Mouse (Mus musculus): ENCODE results near the gene Bmp15. TPM values are rescaled to one million over a fixed set of nuclear protein-coding genes. Genes with fewer than 3 reads are reported as not detected.

The Bmp15 gene
- under 1 TPM; 0.13 to 0.16 TPM for total RNA-seq (2021)
- long read RNA-seq, experiment 1: 0 reads
- long read RNA-seq, experiment 2: 0 reads

DNA sequence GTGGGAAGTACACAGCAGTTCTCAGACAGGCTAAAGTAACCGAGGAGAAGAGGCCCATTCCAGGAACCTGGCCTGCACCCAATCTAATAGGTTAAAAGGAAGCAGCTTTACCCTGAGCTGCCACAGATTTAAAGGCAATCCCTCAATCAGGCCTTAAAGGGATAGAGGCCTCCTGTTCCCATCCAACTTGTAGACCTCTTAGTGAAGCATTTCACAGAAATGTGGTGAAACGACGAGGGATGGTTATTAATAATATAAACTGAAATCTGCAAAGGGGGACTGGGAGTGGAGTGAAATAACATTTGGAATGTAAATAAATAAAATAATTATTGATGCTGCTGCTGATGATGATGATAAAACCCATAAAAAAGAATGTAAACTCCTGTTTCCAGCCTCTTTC is at the start of gene Bmp15:
Gene Bmp15 (minus strand): TSS at position 101 of the 400 bp plus-strand sequence.
- no peak for DNase-seq (ENCODE audit: low spot score in 2 of 2)

GRCm38 (mm10) chrX:6368822-6369221 is 48.3 kb upstream of the Bmp15 start:
- DNase-seq (ENCODE audit: low spot score in 2 of 2): no peak

DNA sequence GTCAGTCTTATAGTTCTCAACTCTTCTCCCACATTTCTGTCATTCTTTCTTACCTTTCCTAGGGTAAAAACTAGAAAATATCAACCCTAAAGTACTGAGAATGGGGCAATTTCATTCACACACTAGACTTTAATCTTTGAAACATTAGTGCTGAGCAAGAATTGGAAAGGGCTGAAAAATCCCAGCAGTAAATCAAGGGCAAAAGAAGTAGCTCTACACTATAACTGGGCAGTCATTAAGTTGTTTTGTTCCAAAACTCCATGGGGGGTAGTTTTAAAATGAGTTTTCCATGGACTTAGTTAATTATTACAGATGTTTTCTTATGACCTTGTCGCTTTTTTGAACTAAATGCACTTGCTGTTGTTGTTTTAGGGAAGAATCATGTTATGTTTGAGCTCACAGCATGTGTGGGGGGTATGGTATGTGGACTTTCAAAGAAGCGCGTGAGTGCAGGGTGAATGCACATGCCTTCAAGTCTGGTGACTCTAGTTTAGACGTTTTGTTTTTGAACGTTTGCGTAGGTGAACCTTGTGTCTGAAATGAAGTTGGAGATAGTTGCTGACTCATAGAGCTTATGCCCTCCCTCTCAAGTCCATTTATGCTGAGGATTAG is 37.1 kb upstream of the Bmp15 start:
- no peak for DNase-seq (ENCODE audit: low spot score in 2 of 2)

DNA sequence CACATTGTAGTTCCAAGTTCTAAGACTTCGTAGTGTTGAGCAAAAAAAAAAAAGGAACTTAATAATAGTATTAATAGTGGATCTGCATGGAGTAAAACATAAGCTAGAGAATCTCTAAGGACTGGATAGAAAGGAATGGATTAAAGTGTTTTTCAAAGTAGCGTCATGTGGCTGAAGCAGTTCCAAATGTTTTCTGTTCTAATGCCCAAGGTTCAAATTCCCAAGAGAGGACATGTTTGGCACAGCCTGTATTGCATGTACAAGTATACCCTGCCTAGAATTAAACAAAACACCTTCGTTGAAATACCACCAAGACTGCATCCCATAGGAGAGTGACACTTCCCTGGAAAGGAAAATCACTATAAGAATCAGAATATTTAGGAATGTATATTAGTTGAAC is 36.4 kb upstream of the Bmp15 start:
- no peak for DNase-seq (ENCODE audit: low spot score in 2 of 2)

DNA sequence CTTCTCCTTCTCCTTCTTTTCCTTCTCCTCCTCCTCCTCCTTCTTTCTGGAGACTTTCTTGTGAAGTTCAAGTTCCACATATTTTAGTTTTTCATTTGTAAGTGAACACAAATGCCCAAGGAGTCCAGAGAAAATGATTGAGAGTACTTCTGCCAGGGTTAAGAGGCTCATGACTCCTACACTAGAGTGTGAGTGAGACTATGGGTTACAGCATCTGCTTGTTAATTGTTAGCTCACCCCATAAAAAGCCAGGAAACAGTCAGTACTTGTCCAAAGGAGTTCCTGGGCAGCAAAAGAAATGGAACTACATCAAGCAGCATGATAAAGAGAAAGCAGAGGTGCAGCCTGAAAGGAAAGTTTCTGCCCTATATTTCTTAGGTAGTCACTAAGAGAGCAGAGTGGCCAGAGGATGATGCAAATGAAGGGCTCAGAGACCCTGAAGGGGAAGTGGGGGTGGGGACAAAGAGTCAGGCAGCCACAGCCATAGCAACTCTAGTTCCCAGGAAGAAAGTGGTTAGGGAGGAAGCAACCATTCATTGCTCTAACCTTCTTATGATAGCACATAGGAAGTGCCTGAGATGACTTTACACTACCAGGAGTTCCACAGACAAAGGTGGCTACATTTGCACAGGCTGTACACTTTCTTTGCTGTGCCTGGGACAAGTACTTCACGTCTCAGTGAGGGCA is 24.9 kb upstream of the Bmp15 start:
- DNase-seq (ENCODE audit: low spot score in 2 of 2): no peak

DNA sequence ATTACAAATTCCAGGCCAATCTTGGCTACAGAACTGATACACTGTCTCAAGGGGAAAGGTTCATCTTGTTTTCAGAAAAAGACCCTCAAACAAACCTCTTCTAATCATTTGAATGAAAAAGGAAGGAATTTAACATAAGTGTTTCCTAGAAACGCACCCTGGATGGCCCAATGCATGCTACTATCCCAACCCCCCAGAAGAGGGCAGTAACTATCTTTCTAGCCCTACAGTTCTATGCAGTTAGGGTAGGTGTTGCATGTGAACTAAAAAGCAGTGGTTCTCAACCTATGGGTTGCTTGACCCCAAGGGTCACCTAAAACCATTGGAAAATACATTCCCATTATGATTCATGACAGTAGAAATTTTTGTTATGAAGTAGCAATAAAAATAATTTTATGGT is 3.5 kb upstream of the Bmp15 start:
- no peak for DNase-seq (ENCODE audit: low spot score in 2 of 2)

DNA sequence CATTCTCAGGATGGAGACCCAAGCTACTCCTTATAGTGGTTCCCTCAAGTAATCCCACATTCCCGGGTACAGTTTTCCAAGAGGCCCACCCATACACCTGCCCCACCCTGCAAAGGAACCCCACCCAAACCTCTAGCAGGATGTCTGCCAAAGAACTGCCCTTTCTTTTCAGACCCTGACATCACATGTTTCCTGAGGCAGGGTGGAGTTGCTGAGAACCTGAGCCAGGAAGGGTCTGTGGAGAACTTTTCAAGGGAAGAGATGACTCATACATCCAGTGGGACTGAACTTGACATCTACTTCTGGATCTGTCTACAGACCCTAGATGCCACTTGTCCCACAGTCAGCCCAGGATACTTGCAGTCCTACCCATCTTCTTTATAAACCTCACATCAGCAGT is 2.8 kb downstream of the Bmp15 start:
- no peak for DNase-seq (ENCODE audit: low spot score in 2 of 2)

Other genes with a start within 250 kb of the Bmp15 start
- gene AU022751, start 237.3 kb downstream of the Bmp15 start, total RNA-seq (2021): under 1 TPM in 1 of 2 experiments, not detected in 1; 0.13 TPM
- 1 to 10 TPM; 3.8 to 6.0 TPM for gene Nudt10, start 147.7 kb downstream of the Bmp15 start, total RNA-seq (2021)
- gene Shroom4, start 79.1 kb upstream of the Bmp15 start, total RNA-seq (2021): 10 to 100 TPM; 17.5 to 32.2 TPM

All from adrenal gland, adult 18-20 months (tissue).